Mouse (Mus musculus): ENCODE data around the gene Adamts2.

DNA sequence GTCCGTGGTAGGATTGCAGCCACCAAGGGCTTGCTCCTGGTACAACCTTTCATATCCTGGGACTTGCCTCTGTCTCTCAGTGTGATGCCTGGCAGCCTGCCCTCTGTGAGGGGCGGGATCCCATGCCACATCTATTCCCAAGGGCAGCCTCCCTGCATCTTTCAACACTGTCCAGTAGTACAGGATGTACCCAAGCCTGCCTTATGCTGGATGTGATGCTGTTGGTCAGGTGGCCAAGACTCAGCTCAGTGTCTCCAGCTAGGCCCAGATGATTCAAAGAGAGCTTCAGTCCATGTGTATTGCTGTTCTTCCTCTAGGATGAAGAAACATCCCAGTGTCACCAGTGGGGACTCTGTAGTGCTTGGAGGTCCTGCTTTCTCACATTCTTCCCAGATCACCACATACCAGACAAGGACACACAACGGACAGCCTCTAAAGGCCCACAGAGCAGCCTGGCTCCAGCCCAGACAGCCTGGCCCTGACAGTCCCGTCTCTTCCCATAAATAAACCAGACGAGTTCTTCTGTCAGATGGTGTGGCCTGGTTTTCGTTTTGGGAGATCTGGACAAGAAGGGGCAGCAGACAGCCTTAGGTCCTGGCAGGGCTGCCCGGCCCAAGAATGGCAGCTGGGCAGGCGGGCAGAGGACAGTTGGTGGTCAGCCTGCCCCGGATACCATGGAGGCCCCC lies 52.0 kb downstream of the Adamts2 start:
- TF ChIP-seq POLR2A (IDR thresholded peaks at IDR 0.05; ENCODE audit: control insufficient read depth, low read depth, low read length) (no peak), CTCF (IDR thresholded peaks at IDR 0.05; ENCODE audit: control insufficient read depth, insufficient read depth, insufficient replicate concordance, low read depth, low read length) (no peak)
